Mouse (Mus musculus): ENCODE results near the gene Gm9573. TPM values are rescaled to one million over a fixed set of nuclear protein-coding genes. Genes with fewer than 3 reads are reported as not detected.

Gm9573 gene
- polyA plus RNA-seq, 1 experiment from 2014 or later: not detected

GRCm38 (mm10) chr17:35617127-35617526, 9.3 kb downstream of the Gm9573 start:
- H3K27me3 ChIP-seq (ENCODE audit: control insufficient read depth, insufficient read depth, low read length): no peaks in the 10 kb centered on the region
- no peak overlapping the region for H3K4me2 ChIP-seq (replicated peaks; ENCODE audit: low read depth, low read length)
- no peak overlapping the region for H3K4me3 ChIP-seq (ENCODE audit: low read depth, low read length)
- H3K27ac ChIP-seq (ENCODE audit: low read depth, low read length): no peak overlapping the region
- 75% methylated on average over 4 of the region's 4 CpGs for WGBS
- H3K9me3 ChIP-seq (ENCODE audit: control insufficient read depth, low read length): no peaks in the 10 kb centered on the region
- no peaks in the 10 kb centered on the region for H3K36me3 ChIP-seq (ENCODE audit: control insufficient read depth, insufficient read depth, low read length)
- no peaks in the 10 kb centered on the region for H3K4me1 ChIP-seq (replicated peaks; ENCODE audit: control insufficient read depth, insufficient read depth, low read length)
- ATAC-seq (ENCODE audit: low FRiP score): no peak
- no peak for DNase-seq (ENCODE audit: low spot score)
- H3K9ac ChIP-seq (ENCODE audit: low read depth, low read length): no peak overlapping the region

GRCm38 (mm10) chr17:35601736-35602354, 24.6 kb downstream of the Gm9573 start:
- no peaks in the 10 kb centered on the region for H3K4me1 ChIP-seq (replicated peaks; ENCODE audit: control insufficient read depth, insufficient read depth, low read length)
- no peak overlapping the region for H3K4me2 ChIP-seq (replicated peaks; ENCODE audit: low read depth, low read length)
- H3K27me3 ChIP-seq (ENCODE audit: control insufficient read depth, insufficient read depth, low read length): no peaks in the 10 kb centered on the region
- no peak for DNase-seq (ENCODE audit: low spot score)
- no peaks in the 10 kb centered on the region for H3K36me3 ChIP-seq (ENCODE audit: control insufficient read depth, insufficient read depth, low read length)
- no peak for ATAC-seq (ENCODE audit: low FRiP score)
- H3K9ac ChIP-seq (ENCODE audit: low read depth, low read length): no peak overlapping the region
- no peaks in the 10 kb centered on the region for H3K9me3 ChIP-seq (ENCODE audit: control insufficient read depth, low read length)
- no peak overlapping the region for H3K27ac ChIP-seq (ENCODE audit: low read depth, low read length)
- no peak overlapping the region for H3K4me3 ChIP-seq (ENCODE audit: low read depth, low read length)
- 76% methylated on average over 8 of the region's 8 CpGs for WGBS

- H3K4me3 ChIP-seq (ENCODE audit: low read depth, low read length): no peak within 1 kb of the TSS
- no peak within 1 kb of the TSS for H3K27ac ChIP-seq (ENCODE audit: low read depth, low read length)
- DNase-seq (ENCODE audit: low spot score) (no peak), ATAC-seq (ENCODE audit: low FRiP score) (no peak)
- no peaks in the 10 kb centered on the region for H3K27me3 ChIP-seq (ENCODE audit: control insufficient read depth, insufficient read depth, low read length)
- WGBS: 84% methylated on average over 2 of the region's 2 CpGs
- no peak within 1 kb of the TSS for H3K9ac ChIP-seq (ENCODE audit: low read depth, low read length)
- no peaks in the 10 kb centered on the region for H3K36me3 ChIP-seq (ENCODE audit: control insufficient read depth, insufficient read depth, low read length)
- no peaks in the 10 kb centered on the region for H3K9me3 ChIP-seq (ENCODE audit: control insufficient read depth, low read length)
- no peak within 1 kb of the TSS for H3K4me2 ChIP-seq (replicated peaks; ENCODE audit: low read depth, low read length)
- no peaks in the 10 kb centered on the region for H3K4me1 ChIP-seq (replicated peaks; ENCODE audit: control insufficient read depth, insufficient read depth, low read length)
Observed at GRCm38 (mm10) chr17:35601249-35601648, 25.2 kb downstream of the Gm9573 start, which contains the start of gene Sfta2. Gene Sfta2, plus strand, starts transcription at chr17:35601549.

- no peak for DNase-seq (ENCODE audit: low spot score)
- H3K36me3 ChIP-seq (ENCODE audit: control insufficient read depth, insufficient read depth, low read length): no peaks in the 10 kb centered on the region
- no peak overlapping the region for H3K27ac ChIP-seq (ENCODE audit: low read depth, low read length)
- ATAC-seq (ENCODE audit: low FRiP score): no peak
- no peaks in the 10 kb centered on the region for H3K27me3 ChIP-seq (ENCODE audit: control insufficient read depth, insufficient read depth, low read length)
- WGBS: 92% methylated on average over 3 of the region's 3 CpGs
- no peaks in the 10 kb centered on the region for H3K9me3 ChIP-seq (ENCODE audit: control insufficient read depth, low read length)
- no peak overlapping the region for H3K4me3 ChIP-seq (ENCODE audit: low read depth, low read length)
- no peaks in the 10 kb centered on the region for H3K4me1 ChIP-seq (replicated peaks; ENCODE audit: control insufficient read depth, insufficient read depth, low read length)
- no peak overlapping the region for H3K9ac ChIP-seq (ENCODE audit: low read depth, low read length)
- no peak overlapping the region for H3K4me2 ChIP-seq (replicated peaks; ENCODE audit: low read depth, low read length)
Observed at GRCm38 (mm10) chr17:35597399-35597798, 29.0 kb downstream of the Gm9573 start.

GRCm38 (mm10) chr17:35594456-35594855, 32.0 kb downstream of the Gm9573 start:
- DNase-seq (ENCODE audit: low spot score) (no peak), ATAC-seq (ENCODE audit: low FRiP score) (no peak)
- Histone ChIP-seq H3K27ac (ENCODE audit: low read depth, low read length) (no peak overlapping the region), H3K4me3 (ENCODE audit: low read depth, low read length) (no peak overlapping the region), H3K9me3 (ENCODE audit: control insufficient read depth, low read length) (no peaks in the 10 kb centered on the region), H3K4me2 (replicated peaks; ENCODE audit: low read depth, low read length) (no peak overlapping the region), H3K36me3 (ENCODE audit: control insufficient read depth, insufficient read depth, low read length) (no peaks in the 10 kb centered on the region), H3K9ac (ENCODE audit: low read depth, low read length) (no peak overlapping the region), H3K27me3 (ENCODE audit: control insufficient read depth, insufficient read depth, low read length) (no peaks in the 10 kb centered on the region), H3K4me1 (replicated peaks; ENCODE audit: control insufficient read depth, insufficient read depth, low read length) (no peaks in the 10 kb centered on the region)
- WGBS: 91% methylated on average over 7 of the region's 7 CpGs

GRCm38 (mm10) chr17:35593786-35594185, 32.7 kb downstream of the Gm9573 start:
- Histone ChIP-seq H3K4me2 (replicated peaks; ENCODE audit: low read depth, low read length) (no peak overlapping the region), H3K27me3 (ENCODE audit: control insufficient read depth, insufficient read depth, low read length) (no peaks in the 10 kb centered on the region), H3K9ac (ENCODE audit: low read depth, low read length) (no peak overlapping the region), H3K27ac (ENCODE audit: low read depth, low read length) (no peak overlapping the region), H3K4me3 (ENCODE audit: low read depth, low read length) (no peak overlapping the region), H3K36me3 (ENCODE audit: control insufficient read depth, insufficient read depth, low read length) (no peaks in the 10 kb centered on the region), H3K4me1 (replicated peaks; ENCODE audit: control insufficient read depth, insufficient read depth, low read length) (no peaks in the 10 kb centered on the region), H3K9me3 (ENCODE audit: control insufficient read depth, low read length) (no peaks in the 10 kb centered on the region)
- DNase-seq (ENCODE audit: low spot score): no peak
- 48% methylated on average over 4 of the region's 4 CpGs for WGBS
- no peak for ATAC-seq (ENCODE audit: low FRiP score)

GRCm38 (mm10) chr17:35592131-35592530, 34.3 kb downstream of the Gm9573 start:
- no peak for ATAC-seq (ENCODE audit: low FRiP score)

GRCm38 (mm10) chr17:35591731-35592130, 34.7 kb downstream of the Gm9573 start:
- no peaks in the 10 kb centered on the region for H3K4me1 ChIP-seq (replicated peaks; ENCODE audit: control insufficient read depth, insufficient read depth, low read length)
- no peaks in the 10 kb centered on the region for H3K9me3 ChIP-seq (ENCODE audit: control insufficient read depth, low read length)
- H3K4me2 ChIP-seq (replicated peaks; ENCODE audit: low read depth, low read length): no peak overlapping the region
- H3K4me3 ChIP-seq (ENCODE audit: low read depth, low read length): no peak overlapping the region
- no peak for ATAC-seq (ENCODE audit: low FRiP score)
- H3K36me3 ChIP-seq (ENCODE audit: control insufficient read depth, insufficient read depth, low read length): no peaks in the 10 kb centered on the region
- H3K27me3 ChIP-seq (ENCODE audit: control insufficient read depth, insufficient read depth, low read length): no peaks in the 10 kb centered on the region; the same call in 1 of the 2 replicates
- WGBS: 92% methylated on average over 15 of the region's 15 CpGs
- DNase-seq (ENCODE audit: low spot score): no peak
- no peak overlapping the region for H3K9ac ChIP-seq (ENCODE audit: low read depth, low read length)
- no peak overlapping the region for H3K27ac ChIP-seq (ENCODE audit: low read depth, low read length)

More at GRCm38 (mm10) chr17:35592131-35592530, 34.3 kb downstream of the Gm9573 start:
- DNase-seq (ENCODE audit: low spot score): no peak
- H3K36me3 ChIP-seq (ENCODE audit: control insufficient read depth, insufficient read depth, low read length): no peaks in the 10 kb centered on the region
- no peaks in the 10 kb centered on the region; the same call in 1 of the 2 replicates for H3K27me3 ChIP-seq (ENCODE audit: control insufficient read depth, insufficient read depth, low read length)
- 88% methylated on average over 9 of the region's 9 CpGs for WGBS
- H3K9me3 ChIP-seq (ENCODE audit: control insufficient read depth, low read length): no peaks in the 10 kb centered on the region
- no peak overlapping the region for H3K27ac ChIP-seq (ENCODE audit: low read depth, low read length)
- no peak overlapping the region for H3K9ac ChIP-seq (ENCODE audit: low read depth, low read length)
- no peak overlapping the region for H3K4me2 ChIP-seq (replicated peaks; ENCODE audit: low read depth, low read length)
- no peaks in the 10 kb centered on the region for H3K4me1 ChIP-seq (replicated peaks; ENCODE audit: control insufficient read depth, insufficient read depth, low read length)
- no peak overlapping the region for H3K4me3 ChIP-seq (ENCODE audit: low read depth, low read length)

GRCm38 (mm10) chr17:35591219-35591578, 35.2 kb downstream of the Gm9573 start:
- Histone ChIP-seq H3K9me3 (ENCODE audit: control insufficient read depth, low read length) (no peaks in the 10 kb centered on the region), H3K36me3 (ENCODE audit: control insufficient read depth, insufficient read depth, low read length) (no peaks in the 10 kb centered on the region), H3K27ac (ENCODE audit: low read depth, low read length) (no peak overlapping the region), H3K27me3 (ENCODE audit: control insufficient read depth, insufficient read depth, low read length) (no peaks in the 10 kb centered on the region; the same call in 1 of the 2 replicates), H3K9ac (ENCODE audit: low read depth, low read length) (no peak overlapping the region), H3K4me2 (replicated peaks; ENCODE audit: low read depth, low read length) (no peak overlapping the region), H3K4me1 (replicated peaks; ENCODE audit: control insufficient read depth, insufficient read depth, low read length) (no peaks in the 10 kb centered on the region), H3K4me3 (ENCODE audit: low read depth, low read length) (no peak overlapping the region)
- 78% methylated on average over 7 of the region's 7 CpGs for WGBS
- DNase-seq (ENCODE audit: low spot score) (no peak), ATAC-seq (ENCODE audit: low FRiP score) (peak; percentile 47; the same call in 1 of the 2 replicates)
